Mouse (Mus musculus): ENCODE data around the gene Tlk2. TPM values are rescaled to one million over a fixed set of nuclear protein-coding genes. Genes with fewer than 3 reads are reported as not detected.

Tlk2 gene
- polyA plus RNA-seq, 1 experiment from 2014 or later = 7.3 TPM

DNA sequence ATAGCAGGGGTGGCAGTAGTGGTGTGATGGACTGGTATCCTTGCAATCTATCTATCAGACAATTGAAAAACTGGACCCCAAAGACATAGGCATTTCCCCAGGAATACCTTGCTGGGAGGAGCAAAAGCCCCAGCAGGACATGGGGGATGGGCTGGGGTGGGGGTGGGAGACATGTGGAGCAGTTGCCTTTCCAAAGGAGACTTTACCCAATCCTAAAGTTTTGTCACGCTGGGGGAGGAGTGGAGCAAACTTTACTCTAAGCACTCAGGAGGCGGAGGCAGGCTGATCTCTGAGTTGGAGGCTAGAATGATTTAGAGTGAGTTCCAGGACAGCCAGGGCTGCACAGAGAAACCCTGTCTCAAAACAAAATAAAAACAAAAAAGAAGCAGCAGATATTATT, 17.2 kb upstream of the Tlk2 start:
- H3K4me3 ChIP-seq (replicated peaks) = no peak overlapping the region
- WGBS (ENCODE audit: insufficient replicate concordance) = 82% methylated on average over 2 of the region's 2 CpGs
- H3K9me3 ChIP-seq (replicated peaks) = peaks cover 12% of the 10 kb centered on the region
- H3K27ac ChIP-seq (replicated peaks) = no peak overlapping the region
- H3K4me1 ChIP-seq (replicated peaks) = peaks cover 35% of the 10 kb centered on the region
- H3K4me2 ChIP-seq = no peak overlapping the region
- H3K36me3 ChIP-seq (replicated peaks) = peaks cover 8% of the 10 kb centered on the region
- H3K9ac ChIP-seq = no peak overlapping the region
- peaks cover 18% of the 10 kb centered on the region for H3K27me3 ChIP-seq
- no peak for ATAC-seq (ENCODE audit: insufficient read depth)

DNA sequence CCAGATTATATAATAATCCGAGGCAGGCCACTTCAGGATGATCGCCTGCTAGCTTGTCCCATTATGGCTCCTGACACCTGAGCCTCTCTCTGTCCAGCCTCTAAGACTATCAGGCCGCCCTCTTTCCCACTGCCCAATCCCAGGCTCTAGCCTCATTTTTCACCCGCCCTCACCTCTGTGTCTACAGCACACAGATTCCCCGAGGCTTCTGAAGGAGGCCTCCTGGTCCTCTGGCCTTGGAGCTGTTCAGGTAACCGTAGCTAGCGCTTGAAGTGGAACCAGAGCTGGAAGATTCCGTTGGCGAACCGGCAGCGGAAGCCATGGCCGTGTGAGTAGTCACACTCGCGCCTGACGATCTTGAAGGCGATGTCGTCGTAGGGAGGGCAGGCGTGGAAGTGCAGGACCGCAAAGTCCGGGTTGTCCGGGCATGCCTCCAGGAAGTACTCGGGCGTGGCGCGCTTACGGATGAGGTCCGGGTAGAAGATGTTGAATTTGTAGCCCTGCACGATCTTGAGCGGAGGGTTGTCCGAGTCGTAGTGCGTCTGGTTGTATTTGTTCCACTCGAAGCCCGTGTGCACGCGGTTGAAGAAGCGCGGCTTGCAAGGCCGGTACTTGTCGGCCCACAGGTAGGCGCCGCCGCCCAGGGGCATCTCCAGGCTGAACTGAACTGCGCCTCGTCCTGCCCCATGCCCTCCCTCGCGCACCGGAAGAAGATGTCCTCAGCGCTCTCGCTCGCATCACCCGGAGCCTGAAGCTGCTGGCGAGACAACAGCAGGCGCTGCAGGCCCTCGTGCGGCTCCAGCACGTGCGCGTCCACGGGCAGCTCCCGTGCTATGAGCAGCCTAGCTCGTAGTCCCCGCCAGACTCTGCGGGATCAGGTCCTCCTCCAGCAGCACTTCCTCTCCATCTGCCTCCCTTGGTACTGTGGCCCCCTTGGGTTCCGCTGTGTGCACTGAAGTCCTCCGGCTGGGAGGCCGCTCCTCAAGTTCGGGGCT, 13.8 kb upstream of the Tlk2 start:
- H3K27me3 ChIP-seq = peaks cover 18% of the 10 kb centered on the region
- H3K4me1 ChIP-seq (replicated peaks) = peaks cover 2% of the 10 kb centered on the region; the same call in 1 of the 2 replicates
- peaks cover 12% of the 10 kb centered on the region for H3K9me3 ChIP-seq (replicated peaks)
- no peak overlapping the region for H3K9ac ChIP-seq
- H3K4me3 ChIP-seq (replicated peaks) = no peak overlapping the region
- no peak overlapping the region for H3K4me2 ChIP-seq
- ATAC-seq (ENCODE audit: insufficient read depth) = peak; percentile 4; the same call in 1 of the 2 replicates
- H3K36me3 ChIP-seq (replicated peaks) = peaks cover 8% of the 10 kb centered on the region
- 76% methylated on average over 69 of the region's 69 CpGs for WGBS (ENCODE audit: insufficient replicate concordance)
- no peak overlapping the region for H3K27ac ChIP-seq (replicated peaks)

DNA sequence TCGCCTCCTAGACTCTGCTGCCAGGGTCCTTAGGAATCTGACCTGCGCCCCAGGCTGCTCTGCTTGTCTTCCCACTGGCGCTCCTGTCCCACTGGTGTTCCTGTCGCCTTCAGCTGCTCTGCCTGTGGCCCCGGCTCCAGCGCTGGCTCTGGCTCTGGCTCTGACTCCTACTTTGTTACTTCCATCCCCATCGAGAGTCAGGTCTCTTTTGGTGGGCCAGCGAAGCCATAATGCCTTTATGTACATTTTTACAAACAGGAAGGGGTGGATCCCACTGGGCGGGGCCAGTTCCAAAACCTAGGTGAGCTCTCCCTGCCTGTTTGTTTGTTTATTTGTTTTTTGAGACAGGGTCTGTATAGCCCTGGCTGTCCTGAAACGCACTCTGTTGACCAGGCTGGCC, 11.8 kb upstream of the Tlk2 start:
- no peak for ATAC-seq (ENCODE audit: insufficient read depth)
- no peak overlapping the region for H3K4me2 ChIP-seq
- peaks cover 10% of the 10 kb centered on the region for H3K4me1 ChIP-seq (replicated peaks)
- no peak overlapping the region for H3K9ac ChIP-seq
- no peak overlapping the region for H3K4me3 ChIP-seq (replicated peaks)
- WGBS (ENCODE audit: insufficient replicate concordance) = 78% methylated on average over 10 of the region's 10 CpGs
- peaks cover 18% of the 10 kb centered on the region for H3K27me3 ChIP-seq
- peaks cover 8% of the 10 kb centered on the region for H3K36me3 ChIP-seq (replicated peaks)
- peaks cover 12% of the 10 kb centered on the region for H3K9me3 ChIP-seq (replicated peaks)
- H3K27ac ChIP-seq (replicated peaks) = no peak overlapping the region

DNA sequence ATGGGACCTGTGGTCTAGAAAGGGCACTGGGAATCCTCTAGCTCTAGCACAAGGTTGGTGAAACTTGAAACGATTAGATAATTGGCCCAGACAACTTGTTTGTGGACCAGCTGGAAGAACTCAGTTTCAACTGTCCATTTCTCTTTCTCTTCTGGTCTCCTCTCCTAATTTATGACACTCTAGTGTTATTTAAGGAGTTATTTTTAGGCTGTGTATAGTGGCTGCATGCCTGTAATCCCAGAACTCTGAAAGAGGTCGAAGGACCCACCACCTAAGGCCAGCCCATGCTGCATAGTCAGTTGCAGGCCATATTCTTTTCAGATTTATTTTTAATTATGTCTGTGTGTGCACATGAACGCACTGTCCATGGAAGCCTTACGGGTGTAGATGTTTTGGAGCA, 916 bp downstream of the Tlk2 start:
- H3K27ac ChIP-seq (replicated peaks) = peak overlapping the region; percentile 95
- H3K9ac ChIP-seq = peak overlapping the region; percentile 99
- no peaks in the 10 kb centered on the region for H3K9me3 ChIP-seq (replicated peaks)
- peaks cover 40% of the 10 kb centered on the region for H3K4me1 ChIP-seq (replicated peaks)
- ATAC-seq (ENCODE audit: insufficient read depth) = no peak
- H3K4me2 ChIP-seq = peak overlapping the region; percentile 87
- H3K4me3 ChIP-seq (replicated peaks) = peak overlapping the region; percentile 97
- peaks cover 7% of the 10 kb centered on the region for H3K36me3 ChIP-seq (replicated peaks)
- WGBS (ENCODE audit: insufficient replicate concordance) = 65% methylated on average over 4 of the region's 4 CpGs
- no peaks in the 10 kb centered on the region for H3K27me3 ChIP-seq

DNA sequence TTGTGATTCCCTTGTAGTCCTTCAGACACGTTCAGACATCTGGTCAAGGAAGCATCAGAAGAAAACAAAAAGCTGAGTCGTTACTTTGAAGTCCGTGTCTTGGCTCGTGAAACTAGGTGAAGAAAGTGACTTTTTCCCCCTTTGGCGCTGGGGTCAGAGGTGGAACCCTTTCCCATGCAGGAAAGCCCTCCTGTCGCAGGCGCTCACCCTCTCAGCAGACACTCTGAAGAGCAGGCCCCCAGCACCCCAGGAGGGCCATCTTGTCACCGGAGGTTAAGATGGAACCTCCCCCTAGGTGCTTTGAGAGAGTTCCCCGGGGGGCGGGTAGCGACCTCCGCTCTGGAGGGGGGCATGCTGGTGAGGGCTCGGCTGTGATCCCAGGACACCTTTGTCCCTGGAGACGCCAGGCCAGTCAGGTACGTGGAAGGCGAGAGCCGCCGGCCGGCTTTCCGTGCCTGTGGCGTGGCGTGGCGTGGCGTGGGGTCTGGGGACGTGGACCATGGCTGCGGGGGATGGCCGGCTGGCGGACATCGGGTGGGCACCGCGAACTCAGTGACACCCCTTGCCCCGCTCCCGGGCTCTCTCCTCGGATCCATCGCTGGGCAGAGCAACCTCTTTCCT, 2.0 kb downstream of the Tlk2 start:
- H3K9ac ChIP-seq = peak overlapping the region; percentile 99
- H3K4me1 ChIP-seq (replicated peaks) = peaks cover 43% of the 10 kb centered on the region
- H3K36me3 ChIP-seq (replicated peaks) = peaks cover 17% of the 10 kb centered on the region
- peak overlapping the region; percentile 87 for H3K4me2 ChIP-seq
- no peaks in the 10 kb centered on the region for H3K27me3 ChIP-seq
- no peaks in the 10 kb centered on the region for H3K9me3 ChIP-seq (replicated peaks)
- peak; percentile 27 for ATAC-seq (ENCODE audit: insufficient read depth)
- H3K27ac ChIP-seq (replicated peaks) = peak overlapping the region; percentile 95
- under 1% methylated on average over 35 of the region's 35 CpGs for WGBS (ENCODE audit: insufficient replicate concordance)
- H3K4me3 ChIP-seq (replicated peaks) = peak overlapping the region; percentile 97

DNA sequence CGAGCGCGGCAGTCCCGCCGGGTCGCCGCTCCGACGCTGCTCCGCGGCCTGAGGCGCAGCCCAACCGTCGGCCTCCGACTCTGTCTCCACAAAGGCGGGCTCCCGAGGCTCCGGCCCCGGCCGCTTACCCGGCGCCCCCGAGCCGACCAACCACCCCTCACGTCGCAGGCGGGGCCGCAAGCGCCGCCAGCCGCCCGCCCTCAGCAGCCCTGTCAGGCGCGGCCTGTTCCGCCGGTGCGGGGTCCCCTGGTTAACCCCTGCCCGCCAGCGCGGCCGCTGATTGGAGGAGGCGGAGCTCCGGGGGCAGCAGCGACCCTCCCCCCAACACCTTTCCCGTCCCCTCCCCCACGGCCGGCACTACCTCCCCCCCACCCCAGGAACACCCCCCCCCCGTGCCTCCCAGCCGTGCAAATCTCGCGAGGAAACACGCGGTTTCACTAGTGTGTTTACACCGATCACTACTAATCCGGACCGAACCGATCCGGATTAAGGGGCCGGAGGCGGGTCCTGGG, 2.6 kb downstream of the Tlk2 start:
- Histone ChIP-seq H3K4me2 (peak overlapping the region; percentile 87), H3K36me3 (replicated peaks) (peaks cover 23% of the 10 kb centered on the region), H3K9ac (peak overlapping the region; percentile 99), H3K4me3 (replicated peaks) (peak overlapping the region; percentile 97), H3K27me3 (no peaks in the 10 kb centered on the region), H3K27ac (replicated peaks) (peak overlapping the region; percentile 95), H3K4me1 (replicated peaks) (peaks cover 43% of the 10 kb centered on the region), H3K9me3 (replicated peaks) (no peaks in the 10 kb centered on the region)
- peak; percentile 91 for ATAC-seq (ENCODE audit: insufficient read depth)
- WGBS (ENCODE audit: insufficient replicate concordance) = under 1% methylated on average over 59 of the region's 60 CpGs

DNA sequence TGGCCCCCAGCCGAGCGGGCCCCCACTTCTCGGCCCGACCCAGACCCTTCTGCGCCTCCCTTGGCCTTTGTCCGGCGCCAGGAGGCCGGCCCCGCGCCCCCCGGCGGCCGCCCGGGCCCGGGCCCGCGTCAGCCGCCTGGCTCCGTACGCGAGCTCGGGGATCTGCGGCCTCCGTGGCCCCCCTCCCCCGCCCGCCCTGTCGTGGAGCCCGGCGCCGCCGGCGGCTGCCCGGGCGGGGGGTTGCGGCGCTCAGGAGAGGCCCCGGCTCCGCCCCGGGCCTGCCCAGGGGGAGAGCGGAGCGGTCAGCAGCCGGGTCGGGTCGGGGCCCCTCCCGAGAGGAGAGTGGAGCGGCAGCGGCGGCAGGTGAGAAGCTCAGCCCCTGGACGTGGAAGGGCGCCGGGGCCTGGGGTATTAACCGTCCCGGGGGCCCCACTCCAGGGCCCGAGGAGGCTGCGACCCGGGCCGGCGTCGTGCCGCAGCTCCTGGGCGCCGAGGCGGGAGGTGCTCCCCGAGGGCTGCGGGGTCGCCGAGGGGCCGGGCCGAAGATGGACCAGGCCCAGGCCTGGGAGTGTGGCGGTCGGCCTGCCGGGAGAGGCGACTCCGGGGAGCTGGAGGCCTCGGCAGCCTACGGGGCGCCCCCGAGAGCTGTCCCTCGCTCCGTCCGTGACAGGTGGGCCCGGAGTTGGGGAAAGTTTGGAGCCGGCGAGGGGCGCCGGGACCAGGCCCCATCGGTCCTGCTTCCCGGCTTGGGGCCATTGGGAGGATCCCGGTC, 3.3 kb downstream of the Tlk2 start:
- 2% methylated on average over 84 of the region's 89 CpGs for WGBS (ENCODE audit: insufficient replicate concordance)
- H3K4me2 ChIP-seq = peak overlapping the region; percentile 87
- H3K36me3 ChIP-seq (replicated peaks) = peaks cover 29% of the 10 kb centered on the region
- peak overlapping the region; percentile 97 for H3K4me3 ChIP-seq (replicated peaks)
- peak; percentile 55 for ATAC-seq (ENCODE audit: insufficient read depth)
- peak overlapping the region; percentile 99 for H3K9ac ChIP-seq
- peak overlapping the region; percentile 95 for H3K27ac ChIP-seq (replicated peaks)
- no peaks in the 10 kb centered on the region for H3K9me3 ChIP-seq (replicated peaks)
- no peaks in the 10 kb centered on the region for H3K27me3 ChIP-seq
- H3K4me1 ChIP-seq (replicated peaks) = peaks cover 48% of the 10 kb centered on the region

DNA sequence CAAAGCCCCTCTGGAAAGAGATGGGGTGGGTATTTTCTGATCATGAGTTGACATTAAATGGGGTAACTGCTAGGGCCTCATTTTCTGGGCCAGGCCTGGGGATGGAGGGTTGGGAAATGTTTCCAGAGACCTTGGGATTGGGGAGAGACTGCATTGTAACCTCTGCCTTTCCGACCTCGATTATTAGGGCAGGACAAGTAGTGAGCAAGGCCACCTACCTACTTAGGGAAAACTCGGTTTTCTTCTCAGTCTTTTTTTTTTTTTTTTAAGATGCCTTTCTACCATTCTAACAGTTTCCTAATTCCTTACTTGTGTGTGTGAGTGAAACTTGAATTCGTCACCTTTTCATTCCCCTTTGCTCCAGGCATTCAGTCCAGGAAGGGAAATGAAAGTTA, 3.9 kb downstream of the Tlk2 start:
- H3K9ac ChIP-seq = peak overlapping the region; percentile 99
- peaks cover 50% of the 10 kb centered on the region for H3K4me1 ChIP-seq (replicated peaks)
- 4% methylated on average over 4 of the region's 4 CpGs for WGBS (ENCODE audit: insufficient replicate concordance)

DNA sequence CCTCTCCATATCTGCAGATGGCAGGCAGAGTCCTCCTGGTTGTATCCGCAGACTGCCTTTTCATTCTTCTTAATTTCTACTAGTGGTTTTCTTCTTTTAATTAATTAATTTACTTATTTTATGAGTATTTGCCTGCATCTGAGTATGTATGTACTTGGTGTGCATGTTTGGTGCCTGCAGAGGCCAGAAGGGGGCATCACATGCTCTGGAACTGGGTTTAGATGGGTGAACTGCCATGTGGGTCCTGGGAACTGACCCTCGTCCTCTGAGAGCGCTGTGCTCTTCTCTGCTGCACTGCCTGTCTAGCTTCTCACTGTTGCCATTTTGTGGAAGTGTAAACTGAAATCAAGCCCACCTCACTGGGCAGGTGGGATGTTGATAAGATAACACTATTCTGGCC, 6.1 kb downstream of the Tlk2 start:
- no peak overlapping the region for H3K27ac ChIP-seq (replicated peaks)
- no peaks in the 10 kb centered on the region for H3K27me3 ChIP-seq
- H3K9me3 ChIP-seq (replicated peaks) = no peaks in the 10 kb centered on the region
- no peak overlapping the region for H3K4me3 ChIP-seq (replicated peaks)
- peaks cover 45% of the 10 kb centered on the region for H3K36me3 ChIP-seq (replicated peaks)
- H3K9ac ChIP-seq = no peak overlapping the region
- WGBS (ENCODE audit: insufficient replicate concordance) = 83% methylated on average over 3 of the region's 3 CpGs
- peaks cover 53% of the 10 kb centered on the region for H3K4me1 ChIP-seq (replicated peaks)
- no peak overlapping the region for H3K4me2 ChIP-seq
- ATAC-seq (ENCODE audit: insufficient read depth) = no peak

More for the DNA sequence above, 3.9 kb downstream of the Tlk2 start:
- no peaks in the 10 kb centered on the region for H3K9me3 ChIP-seq (replicated peaks)
- H3K27ac ChIP-seq (replicated peaks) = peak overlapping the region; percentile 95
- H3K4me3 ChIP-seq (replicated peaks) = peak overlapping the region; percentile 97
- no peaks in the 10 kb centered on the region for H3K27me3 ChIP-seq
- H3K36me3 ChIP-seq (replicated peaks) = peaks cover 30% of the 10 kb centered on the region
- peak overlapping the region; percentile 87 for H3K4me2 ChIP-seq
- ATAC-seq (ENCODE audit: insufficient read depth) = no peak

DNA sequence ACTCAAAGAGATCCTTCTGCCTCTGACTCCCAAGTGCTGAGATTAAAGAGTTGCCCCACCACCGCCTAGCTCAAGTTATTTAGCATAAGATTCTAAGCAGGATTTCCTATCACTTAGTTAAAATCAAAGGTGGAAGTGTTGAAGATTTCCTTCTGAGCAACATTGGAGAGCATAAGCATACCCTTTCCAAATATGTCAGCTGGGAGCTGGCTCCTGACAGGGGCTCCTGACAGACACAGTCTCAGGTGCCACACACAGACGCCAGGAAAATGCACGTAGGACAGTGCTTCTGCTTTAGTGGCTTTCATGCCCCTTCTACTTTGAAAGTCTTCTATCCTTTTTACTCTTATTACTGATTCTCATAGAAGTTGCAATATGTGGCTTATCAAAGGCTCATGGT, 13.6 kb downstream of the Tlk2 start:
- no peak for ATAC-seq (ENCODE audit: insufficient read depth)
- H3K9ac ChIP-seq = no peak overlapping the region

More for the DNA sequence above, 13.6 kb downstream of the Tlk2 start:
- H3K4me2 ChIP-seq = no peak overlapping the region
- H3K4me3 ChIP-seq (replicated peaks) = no peak overlapping the region
- H3K4me1 ChIP-seq (replicated peaks) = peaks cover 34% of the 10 kb centered on the region
- no peaks in the 10 kb centered on the region for H3K9me3 ChIP-seq (replicated peaks)
- H3K27me3 ChIP-seq = no peaks in the 10 kb centered on the region
- H3K36me3 ChIP-seq (replicated peaks) = peaks cover 62% of the 10 kb centered on the region
- 85% methylated on average over 3 of the region's 3 CpGs for WGBS (ENCODE audit: insufficient replicate concordance)
- no peak overlapping the region for H3K27ac ChIP-seq (replicated peaks)

Measured in liver, embryonic 15.5 days (tissue).